9 mouse cellular contexts compared by ENCODE assay signal in the genomic region with DNA sequence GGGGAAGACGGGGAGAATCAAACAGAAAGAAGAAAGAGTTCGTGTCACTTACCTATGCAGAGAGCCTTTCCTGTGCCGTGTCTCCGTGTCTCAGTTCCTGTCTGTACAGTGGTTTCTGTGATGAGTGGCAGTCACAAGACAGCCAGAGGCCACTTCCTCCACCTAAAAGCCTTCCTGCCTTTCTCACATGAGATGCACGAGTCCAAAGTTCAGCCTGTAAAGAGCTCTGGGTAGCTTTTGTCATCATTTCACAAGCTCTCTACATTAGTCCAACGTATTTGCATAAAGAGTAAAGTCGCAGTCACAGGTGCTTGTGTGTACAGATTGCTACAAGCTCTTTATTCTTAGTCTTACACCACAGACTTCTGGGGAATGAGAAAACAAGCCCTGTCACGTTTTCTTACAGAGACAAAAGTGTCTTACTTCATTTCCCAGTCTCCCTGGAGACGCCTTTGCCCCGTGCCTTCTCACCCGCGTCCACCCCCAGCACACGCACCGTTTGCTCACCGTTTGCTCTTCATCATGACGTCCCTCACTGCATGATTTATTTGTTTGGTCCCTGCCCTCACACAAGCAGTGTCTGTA. TPM values are rescaled to one million over a fixed set of nuclear protein-coding genes. Genes with fewer than 3 reads are reported as not detected.
A peak's percentile ranks its signal among the peaks of the same experiment; 100 is the strongest.
DNase-seq lines count a peak whose midpoint lies in the region; ATAC-seq and TF ChIP-seq lines count a peak whose summit lies in the region.
"Had no signal": no experiment of that assay in that cellular context is flagged by ENCODE, and none has a peak within 500 bp of the region (broad histone marks: within the 10 kb centered on the region; RNA-seq: fewer than 3 reads in every experiment).

A gene (minus strand): TSS at position 288 of the 585 bp plus-strand sequence.

- no peak for TF ChIP-seq EP300 in liver, postnatal 0 days (IDR thresholded peaks at IDR 0.05; ENCODE audit: low read depth)

- WGBS in hindbrain, embryonic 10.5 days = 35% methylated on average over 16 of the region's 16 CpGs
- WGBS in liver, postnatal 0 days (ENCODE audit: insufficient replicate concordance) = 21% methylated on average over 16 of the region's 16 CpGs
- 18% methylated on average over 16 of the region's 16 CpGs for whole genome bisulfite sequencing in neural tube, embryonic 14.5 days

- peak within 1 kb of the TSS; percentile 35 for H3K4me2 ChIP-seq in liver, postnatal 0 days (ENCODE audit: low read depth, low read length)
- peak within 1 kb of the TSS; percentile 16; the same call in 1 of the 2 replicates for H3K4me2 ChIP-seq in neural tube, embryonic 14.5 days (ENCODE audit: low read depth, low read length)
- H3K4me2 ChIP-seq: limb, embryonic 12.5 days had no signal

- peak; percentile 73 for DNase-seq in layer of hippocampus, adult 9-11 months
- DNase-seq in layer of hippocampus, postnatal 36 days = no peak
- peak; percentile 20 for DNase-seq in hindbrain, embryonic 10.5 days (ENCODE audit: low spot score)
- DNase-seq in liver, postnatal 0 days = no peak
- DNase-seq in c-Kit-positive CD71-positive TER-119-positive erythroid progenitor cells, embryonic 14.5 days (ENCODE audit: low spot score) = no peak
- no peak for DNase-seq in urinary bladder, postnatal 10 days (ENCODE audit: low spot score)
- DNase-seq in gastrocnemius, postnatal 10 days = no peak

- H3K4me1 ChIP-seq in hindbrain, embryonic 10.5 days (replicated peaks) = peaks cover 31% of the 10 kb centered on the region
- H3K4me1 ChIP-seq in liver, postnatal 0 days (ENCODE audit: insufficient read depth) = no peaks in the 10 kb centered on the region
- H3K4me1 ChIP-seq in neural tube, embryonic 14.5 days (ENCODE audit: control insufficient read depth, insufficient read depth, low read length) = 0 out of 2 replicates have a peak, but pooled peaks cover 2% of the 10 kb centered on the region
- H3K4me1 ChIP-seq: limb, embryonic 12.5 days had no signal

- no peak within 1 kb of the TSS for H3K9ac ChIP-seq in liver, postnatal 0 days (replicated peaks)
- H3K9ac ChIP-seq in neural tube, embryonic 14.5 days (replicated peaks; ENCODE audit: low read depth, low read length) = no peak within 1 kb of the TSS
- H3K9ac ChIP-seq: limb, embryonic 12.5 days had no signal

- peak within 1 kb of the TSS; percentile 28 for H3K4me3 ChIP-seq in hindbrain, embryonic 10.5 days
- no peak within 1 kb of the TSS for H3K4me3 ChIP-seq in liver, postnatal 0 days (ENCODE audit: low read depth, low read length)
- no peak within 1 kb of the TSS for H3K4me3 ChIP-seq in neural tube, embryonic 14.5 days (ENCODE audit: low read depth, low read length)
- H3K4me3 ChIP-seq: limb, embryonic 12.5 days had no signal

- peak within 1 kb of the TSS; percentile 75 for H3K27ac ChIP-seq in hindbrain, embryonic 10.5 days
- no peak within 1 kb of the TSS for H3K27ac ChIP-seq in liver, postnatal 0 days (ENCODE audit: low read depth)
- no peak within 1 kb of the TSS for H3K27ac ChIP-seq in neural tube, embryonic 14.5 days (ENCODE audit: low read depth, low read length)
- H3K27ac ChIP-seq: limb, embryonic 12.5 days had no signal

- no peak for TF ChIP-seq CTCF in liver, postnatal 0 days (IDR thresholded peaks at IDR 0.05; ENCODE audit: low read depth)

- no peaks in the 10 kb centered on the region for H3K27me3 ChIP-seq in hindbrain, embryonic 10.5 days (ENCODE audit: insufficient read depth, poor library complexity, severe bottlenecking)
- no peaks in the 10 kb centered on the region for H3K27me3 ChIP-seq in liver, postnatal 0 days (ENCODE audit: insufficient read depth, low read length)
- no peaks in the 10 kb centered on the region for H3K27me3 ChIP-seq in neural tube, embryonic 14.5 days (ENCODE audit: control insufficient read depth, insufficient read depth, low read length)
- H3K27me3 ChIP-seq: limb, embryonic 12.5 days had no signal

- no peaks in the 10 kb centered on the region for H3K9me3 ChIP-seq in hindbrain, embryonic 10.5 days
- no peaks in the 10 kb centered on the region for H3K9me3 ChIP-seq in liver, postnatal 0 days (ENCODE audit: low read length)
- H3K9me3 ChIP-seq in neural tube, embryonic 14.5 days (ENCODE audit: control insufficient read depth, low read length) = no peaks in the 10 kb centered on the region
- H3K9me3 ChIP-seq: limb, embryonic 12.5 days had no signal

- peak; percentile 33; the same call in 1 of the 2 replicates for ATAC-seq in liver, postnatal 0 days
- peak; percentile 47; the same call in 1 of the 2 replicates for ATAC-seq in neural tube, embryonic 14.5 days (ENCODE audit: low read depth)

- H3K36me3 ChIP-seq in hindbrain, embryonic 10.5 days = no peaks in the 10 kb centered on the region
- no peaks in the 10 kb centered on the region for H3K36me3 ChIP-seq in liver, postnatal 0 days (replicated peaks; ENCODE audit: insufficient read depth, low read length)
- H3K36me3 ChIP-seq in neural tube, embryonic 14.5 days (ENCODE audit: control insufficient read depth, insufficient read depth, low read length) = no peaks in the 10 kb centered on the region
- H3K36me3 ChIP-seq: limb, embryonic 12.5 days had no signal

RNA-seq across cellular contexts. Expression of the gene that starts here (rescaled TPM):
- 1 to 10 TPM; 3.9 to 4.5 TPM for total RNA-seq in layer of hippocampus, postnatal 36 days (2021)
- 7.2 and 10.6 TPM in 2 replicates for polyA plus RNA-seq in hindbrain, embryonic 10.5 days (2016; fragmentation: Nextera tagmentation; extraction: Ambion mirVana)
- polyA plus RNA-seq in liver, postnatal 0 days (2015; fragmentation: Nextera tagmentation; extraction: Ambion mirVana) = 3.6 and 3.7 TPM in 2 replicates
- polyA plus RNA-seq in neural tube, embryonic 14.5 days (2014; fragmentation: Nextera tagmentation; extraction: Ambion mirVana) = 4.3 TPM in 2 replicates
- 1 to 10 TPM; 1.3 to 2.6 TPM for total RNA-seq in gastrocnemius, postnatal 10 days (2021)

Comparison
In these comparisons a context has a peak if more than half of its experiments do, and no peak if none do; other contexts are left out.
1. DNase-seq: peak in layer of hippocampus, adult 9-11 months (single experiment) and hindbrain, embryonic 10.5 days (single experiment); none in layer of hippocampus, postnatal 36 days (0 of 2), liver, postnatal 0 days (single experiment), c-Kit-positive CD71-positive TER-119-positive erythroid progenitor cells, embryonic 14.5 days (single experiment), urinary bladder, postnatal 10 days (single experiment) and gastrocnemius, postnatal 10 days (single experiment).